Mouse (Mus musculus) lung, postnatal 0 days (tissue): ENCODE data around the gene Pik3r3.

Source experiments
- CTCF ChIP-seq: IDR thresholded peaks from 2 replicates; pipeline ENCODE4 v1.5.1; 2016; ENCODE audit warnings: antibody characterized with exemption, mild to moderate bottlenecking
- EP300 ChIP-seq: IDR thresholded peaks from 2 replicates; pipeline ENCODE4 v1.6.1; 2016; ENCODE audit warnings: antibody characterized with exemption, mild to moderate bottlenecking, control low read depth

DNA sequence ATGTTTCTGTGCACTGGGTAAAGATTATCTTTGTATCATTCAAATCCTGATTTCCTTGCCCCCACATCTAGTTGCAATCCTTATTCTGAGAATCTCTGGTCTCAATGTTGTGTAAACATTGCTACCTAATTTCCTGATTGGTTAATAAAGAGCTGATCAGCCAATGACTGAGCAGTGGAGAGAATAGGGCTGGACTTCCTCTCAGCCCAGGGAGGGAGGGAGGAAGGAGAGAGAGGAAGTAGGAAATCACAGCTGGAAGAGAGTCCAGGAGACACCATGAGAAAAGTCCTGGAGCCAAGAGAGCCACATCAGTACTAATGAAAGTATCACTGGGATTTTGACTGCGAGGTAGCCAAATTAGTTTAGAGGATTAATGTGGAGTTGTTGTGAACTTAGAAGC lies 114.9 kb downstream of the Pik3r3 start:
- no peak for TF ChIP-seq CTCF
- TF ChIP-seq EP300, result no peak
